Mouse (Mus musculus) olfactory bulb, adult 2 months (tissue): ENCODE measurements around the gene Plxnd1.

ENCODE experiments used
- CTCF ChIP-seq: fragments of 200-500 bp; IDR thresholded peaks from 2 replicates; pipeline ENCODE4 v1.5.1; 2012; ENCODE audit warnings: low read depth, mild to moderate bottlenecking, low read length, moderate library complexity; ENCODE audit not compliant: insufficient read depth
- POLR2A ChIP-seq: fragments of 200-500 bp; IDR thresholded peaks from 2 replicates; pipeline ENCODE4 v1.6.1; 2012; ENCODE audit warnings: mild to moderate bottlenecking, low read depth, low read length, moderate library complexity; ENCODE audit not compliant: insufficient read depth

DNA sequence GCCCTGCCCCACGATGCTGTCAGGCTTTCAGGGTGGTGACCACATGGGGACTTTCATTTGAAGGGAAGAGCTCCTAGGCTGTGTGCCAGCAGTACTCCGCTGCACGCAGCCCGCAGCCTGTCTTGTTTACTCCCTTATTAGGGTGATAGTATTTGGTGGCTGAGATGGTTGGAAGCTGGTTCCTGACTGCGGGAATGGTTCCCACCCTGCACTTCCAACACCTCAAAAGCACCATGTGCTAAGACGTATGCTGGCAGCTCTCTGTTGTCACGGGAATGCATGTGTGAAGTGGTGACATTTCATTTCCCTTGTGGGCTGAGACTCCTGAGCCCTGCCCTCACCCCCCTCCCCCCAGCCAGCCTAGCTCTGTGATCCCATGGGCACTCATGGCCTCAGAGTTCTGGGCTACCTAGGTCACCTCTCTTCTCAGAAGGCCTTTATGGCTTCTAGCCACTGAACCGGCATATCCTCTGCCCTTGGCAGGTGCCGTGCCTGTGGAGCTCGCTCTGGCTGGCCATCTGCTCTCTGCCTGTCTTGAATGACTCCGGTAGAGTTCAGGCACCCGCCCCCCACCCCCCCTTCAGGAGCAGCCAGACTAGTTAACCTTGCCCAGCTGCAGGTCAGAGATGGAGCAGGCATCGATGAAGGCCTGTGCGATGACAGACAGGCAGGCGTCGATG, 37.7 kb downstream of the Plxnd1 start:
- TF ChIP-seq CTCF, result no peak
- no peak for TF ChIP-seq POLR2A
